Mouse (Mus musculus) spleen, adult 2 months (tissue): Measurements from ENCODE around the gene Bicc1.

Experiments
- CTCF ChIP-seq: fragments of 200-500 bp; IDR thresholded peaks from 2 replicates; pipeline ENCODE4 v1.5.1; 2011; ENCODE audit warnings: mild to moderate bottlenecking, inconsistent platforms; ENCODE audit not compliant: insufficient read depth, insufficient read length, insufficient replicate concordance; ENCODE audit errors: extremely low read depth
- POLR2A ChIP-seq: fragments of 200-500 bp; IDR thresholded peaks from 2 replicates; pipeline ENCODE4 v1.6.1; 2011; ENCODE audit warnings: low read depth, low read length, inconsistent platforms

DNA sequence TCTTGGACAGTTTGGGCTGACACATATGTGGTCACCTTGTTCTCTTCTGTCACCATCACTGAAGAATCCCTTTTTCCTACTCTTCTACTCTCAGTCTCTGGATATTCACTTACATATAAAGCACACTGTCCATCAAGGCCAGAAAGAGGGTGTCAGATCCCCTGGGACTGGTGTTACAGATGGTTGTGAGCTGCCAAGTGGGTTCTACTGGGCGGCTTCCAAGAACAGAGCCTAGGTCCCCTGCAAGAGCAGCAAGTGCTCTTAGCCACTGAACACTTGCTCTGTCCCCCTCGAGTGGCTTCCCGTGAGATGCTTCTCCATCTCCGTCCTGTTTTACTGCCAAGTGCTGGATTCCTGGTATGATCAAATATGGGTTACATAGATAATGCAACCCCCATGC lies 15.3 kb downstream of the Bicc1 start:
- no peak for TF ChIP-seq POLR2A
- TF ChIP-seq CTCF = no peak
